Mouse (Mus musculus) adrenal gland (tissue): ENCODE data around the gene Csdc2.

Source experiments
- intact Hi-C: fragments of 180-260 bp; cut with DNase I; formaldehyde crosslinking; loops from one replicate; pipeline ENCODE4 v1.15.1; 2025
- long read RNA-seq, 2 experiments: library from polyadenylated mRNA; unstranded; transcript quantifications; one replicate each; pipeline ENCODE4 v2.0.0; 2020; ENCODE audit warnings: borderline replicate concordance in 1 of 2; ENCODE audit not compliant: insufficient replicate concordance in 1 of 2

Csdc2 gene
- long read RNA-seq, experiment 1, transcript Csdc2-201 (4 exons, 2,490 nt): major isoform, 6 of 6 reads
- long read RNA-seq, experiment 1, partial matches to known transcripts: 0 of 6 reads
- long read RNA-seq, experiment 1, other reads (novel, unspliced or antisense): 0 of 6 reads
- long read RNA-seq, experiment 2, transcript Csdc2-201 (4 exons, 2,490 nt): major isoform, 6 of 11 reads
- long read RNA-seq, experiment 2, partial matches to known transcripts: 2 of 11 reads
- long read RNA-seq, experiment 2, other reads (novel, unspliced or antisense): 3 of 11 reads

GRCm38 (mm10) chr15:81936679-81937078 lies at the start of gene Csdc2:
TSS of gene Csdc2 (plus strand) at chr15:81936759.
- intact Hi-C loops: no loop called here

GRCm38 (mm10) chr15:81886795-81887550 lies 49.6 kb upstream of the Csdc2 start:
- intact Hi-C loops: no loop called here

GRCm38 (mm10) chr15:81889175-81889574 lies 47.4 kb upstream of the Csdc2 start:
- intact Hi-C loops: no loop called here

GRCm38 (mm10) chr15:81891140-81891802 lies 45.3 kb upstream of the Csdc2 start:
- intact Hi-C loops: no loop called here

GRCm38 (mm10) chr15:81891822-81892580 lies 44.6 kb upstream of the Csdc2 start:
- intact Hi-C loops: no loop called here

- intact Hi-C loops: no loop called here
Observed at GRCm38 (mm10) chr15:81894002-81894401, 42.6 kb upstream of the Csdc2 start.

GRCm38 (mm10) chr15:81896407-81896806 lies 40.2 kb upstream of the Csdc2 start:
- intact Hi-C loops: no loop called here

GRCm38 (mm10) chr15:81897607-81898285 lies 38.8 kb upstream of the Csdc2 start:
- intact Hi-C loops: no loop called here

- intact Hi-C loops: no loop called here
Observed at GRCm38 (mm10) chr15:81898751-81899150, 37.8 kb upstream of the Csdc2 start.

- intact Hi-C loops: loop anchor here (5.0 kb wide), 1 partner anchor 73 kb away; no protein-coding TSS in a partner anchor
Observed at GRCm38 (mm10) chr15:81904939-81905338, 31.6 kb upstream of the Csdc2 start.

- intact Hi-C loops: loop anchor here (5.0 kb wide), 1 partner anchor 76 kb away; no protein-coding TSS in a partner anchor
Observed at GRCm38 (mm10) chr15:81907953-81908352, 28.6 kb upstream of the Csdc2 start.

- intact Hi-C loops: loop anchor here (5.0 kb wide), 1 partner anchor 76 kb away; no protein-coding TSS in a partner anchor
Observed at GRCm38 (mm10) chr15:81908767-81909166, 27.8 kb upstream of the Csdc2 start.

- intact Hi-C loops: loop anchor here (10.0 kb wide), 1 partner anchor 178 kb away; no protein-coding TSS in a partner anchor
Observed at GRCm38 (mm10) chr15:81912498-81912897, 24.1 kb upstream of the Csdc2 start.

GRCm38 (mm10) chr15:81914668-81915067 lies 21.9 kb upstream of the Csdc2 start:
- intact Hi-C loops: loop anchor here (10.0 kb wide), 1 partner anchor 180 kb away; no protein-coding TSS in a partner anchor

GRCm38 (mm10) chr15:81915663-81916062 lies 20.9 kb upstream of the Csdc2 start:
- intact Hi-C loops: loop anchor here (10.0 kb wide), 1 partner anchor 181 kb away; no protein-coding TSS in a partner anchor

- intact Hi-C loops: loop anchor here (10.0 kb wide), 1 partner anchor 182 kb away; no protein-coding TSS in a partner anchor
Observed at GRCm38 (mm10) chr15:81917201-81917600, 19.4 kb upstream of the Csdc2 start.

GRCm38 (mm10) chr15:81917621-81918463 lies 18.7 kb upstream of the Csdc2 start:
- intact Hi-C loops: loop anchor here (10.0 kb wide), 1 partner anchor 183 kb away; no protein-coding TSS in a partner anchor

GRCm38 (mm10) chr15:81919062-81919461 lies 17.5 kb upstream of the Csdc2 start:
- intact Hi-C loops: loop anchor here (10.0 kb wide), 1 partner anchor 184 kb away; no protein-coding TSS in a partner anchor

GRCm38 (mm10) chr15:81920546-81921217 lies 15.9 kb upstream of the Csdc2 start:
- intact Hi-C loops: no loop called here
